Mouse (Mus musculus): ENCODE measurements around the gene Gstp1.
"Not testable (repeated sequence)": the region's sequence is repeated elsewhere in the genome, so short reads cannot be mapped to it uniquely, and the experiment has no call there.

Gene Gstp1

DNA sequence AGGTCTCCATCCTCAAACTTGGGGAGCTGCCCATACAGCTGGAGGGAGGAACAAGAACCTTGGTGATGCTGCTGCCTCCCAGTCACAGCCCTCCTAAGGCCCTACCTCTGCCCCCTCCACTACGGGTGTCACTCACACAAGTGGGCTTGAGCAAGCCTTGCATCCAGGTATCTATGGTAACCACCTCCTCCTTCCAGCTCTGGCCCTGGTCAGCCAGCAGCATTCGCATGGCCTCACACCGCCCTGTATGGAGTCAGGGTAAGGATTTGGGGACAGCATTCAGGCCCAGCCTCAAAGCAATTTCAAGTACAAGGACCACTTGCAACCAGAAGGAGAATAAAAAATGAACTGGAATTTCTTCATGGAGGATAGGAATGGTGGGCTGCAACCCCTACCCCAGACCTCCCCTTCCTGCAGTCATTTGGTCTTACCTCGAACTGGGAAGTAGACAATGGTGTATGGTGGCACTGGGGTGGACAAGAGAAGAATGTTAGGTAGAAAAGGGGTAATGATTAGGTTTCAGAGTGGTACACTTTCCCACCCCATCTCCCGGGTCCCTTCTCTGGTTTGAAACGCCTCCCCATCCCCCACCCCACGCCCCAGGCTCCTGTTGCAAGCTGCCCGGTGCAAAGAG is 514 bp downstream of the Gstp1 start:
- not testable (repeated sequence) for DNase-seq (ENCODE audit: low spot score in 2 of 2)

- DNase-seq (ENCODE audit: low spot score in 2 of 2), result no peak
Observed at GRCm38 (mm10) chr19:4036327-4037045, 1.3 kb downstream of the Gstp1 start.

GRCm38 (mm10) chr19:4033742-4034141 is 4.0 kb downstream of the Gstp1 start:
- DNase-seq (ENCODE audit: low spot score in 2 of 2), result no peak

DNA sequence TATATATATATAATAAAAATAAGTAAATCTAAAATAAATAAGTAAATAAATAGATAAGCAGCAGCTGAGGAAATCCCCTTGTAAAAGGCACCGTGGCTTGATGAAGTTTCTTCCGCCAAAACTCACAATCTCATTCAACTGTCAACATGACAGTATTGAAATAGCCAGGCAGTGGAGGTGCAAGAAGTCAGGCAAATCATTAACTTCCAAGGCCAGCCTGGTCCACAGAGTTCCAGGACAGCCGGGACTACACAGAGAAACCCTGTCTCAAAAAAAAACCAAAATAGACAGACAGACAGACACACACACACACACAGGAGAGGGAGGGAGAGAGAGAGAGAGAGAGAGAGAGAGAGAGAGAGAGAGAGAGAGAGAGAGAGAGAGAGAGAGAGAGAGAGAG is 4.5 kb downstream of the Gstp1 start:
- DNase-seq (ENCODE audit: low spot score in 2 of 2), result no peak

- no peak for DNase-seq (ENCODE audit: low spot score in 2 of 2)
Observed at GRCm38 (mm10) chr19:4032668-4033067, 5.1 kb downstream of the Gstp1 start.

DNA sequence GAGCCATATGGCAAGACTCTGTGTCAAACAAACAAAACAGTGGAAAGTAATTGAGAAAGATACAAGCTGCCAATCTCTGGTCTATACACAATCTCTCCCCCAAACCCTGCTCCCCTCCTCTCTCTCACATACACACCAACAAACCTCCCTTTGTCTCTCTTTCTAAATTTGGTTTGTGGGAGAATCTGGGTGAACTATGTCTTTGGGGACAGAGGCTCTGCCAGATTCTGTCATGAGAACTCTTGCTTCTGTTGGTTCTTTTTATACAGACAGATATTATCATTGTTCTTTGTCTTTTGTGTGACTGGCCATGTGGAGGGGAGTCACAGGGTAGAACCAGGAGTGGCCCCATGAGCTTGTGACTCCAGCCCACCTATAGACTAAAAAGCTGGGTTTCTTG is 10.2 kb downstream of the Gstp1 start:
- no peak for DNase-seq (ENCODE audit: low spot score in 2 of 2)

- no peak for DNase-seq (ENCODE audit: low spot score in 2 of 2)
Observed at GRCm38 (mm10) chr19:4023185-4023584, 14.6 kb downstream of the Gstp1 start.

DNA sequence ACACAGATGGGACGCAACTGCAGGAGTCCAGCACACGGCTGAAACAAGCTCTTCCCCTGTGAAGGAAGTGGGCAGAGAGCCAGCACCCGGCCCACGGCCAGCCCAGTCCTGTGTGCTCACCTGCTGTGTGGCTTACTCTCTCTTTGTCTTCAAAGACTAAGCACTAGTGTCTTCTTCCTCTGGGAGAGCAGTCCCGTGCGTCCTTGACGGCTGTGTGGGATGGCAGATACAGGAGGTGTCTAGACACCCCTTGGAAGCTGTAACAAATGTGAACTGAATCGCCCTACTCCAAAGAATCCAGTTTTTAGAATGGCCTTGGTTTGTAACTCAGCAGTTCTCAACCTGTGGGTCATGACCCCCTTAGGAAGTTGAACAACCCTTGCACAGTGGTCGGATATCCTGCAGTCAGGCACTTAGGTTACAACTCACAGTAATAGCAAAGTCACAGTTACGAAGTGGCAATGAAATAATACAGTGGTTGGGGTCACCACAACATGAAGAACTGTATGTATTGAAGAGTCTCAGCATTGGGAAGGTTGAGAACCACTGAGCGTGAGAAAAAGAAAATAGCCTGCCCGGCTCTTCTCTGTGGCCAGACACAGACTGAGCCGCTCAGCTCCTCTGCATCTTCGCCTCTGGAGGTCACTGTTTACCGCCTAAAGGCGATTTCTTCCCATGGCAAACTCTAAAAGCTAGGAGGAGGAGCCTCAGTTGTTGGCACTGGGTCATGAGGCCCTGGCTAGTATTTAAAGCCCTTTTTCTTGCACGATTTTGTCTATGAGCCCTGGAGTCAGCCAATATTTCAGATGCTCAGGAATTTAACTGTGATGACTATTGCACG is 18.8 kb downstream of the Gstp1 start:
- peak; percentile 62 to 68 for DNase-seq (ENCODE audit: low spot score in 2 of 2)

DNA sequence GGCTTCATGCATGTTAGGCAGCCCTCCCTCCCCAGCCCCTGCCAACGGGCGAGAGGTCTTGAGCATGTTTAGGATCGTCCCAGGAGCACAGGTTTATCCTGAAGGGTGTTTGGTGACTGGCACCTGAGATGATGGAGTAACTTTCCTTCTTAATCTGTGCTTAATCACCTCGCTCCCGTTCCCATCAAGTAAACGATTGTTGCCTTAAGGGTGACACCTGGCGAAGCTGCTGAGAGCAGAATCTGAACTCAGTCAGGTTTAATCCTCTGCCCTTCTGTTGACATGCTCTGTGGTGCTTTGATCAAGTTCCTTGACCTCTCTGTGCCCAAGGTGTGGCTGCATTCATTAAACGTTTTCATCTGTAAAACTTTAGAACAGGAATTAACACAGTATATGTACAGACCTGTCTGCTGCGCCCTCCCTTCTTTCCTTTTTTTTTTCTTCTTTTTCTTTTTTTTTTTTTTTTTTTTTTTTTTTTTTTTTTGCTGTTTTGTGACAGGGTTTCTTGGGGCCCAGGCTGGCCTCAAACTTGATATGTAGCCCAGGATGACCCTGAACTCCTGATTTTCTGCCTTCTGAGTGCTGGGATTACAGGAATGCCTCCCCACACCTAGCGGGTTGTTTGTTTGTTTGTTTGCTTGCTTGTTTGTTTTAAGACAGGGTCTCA is 19.7 kb downstream of the Gstp1 start:
- no peak for DNase-seq (ENCODE audit: low spot score in 2 of 2)

- DNase-seq (ENCODE audit: low spot score in 2 of 2), result no peak
Observed at GRCm38 (mm10) chr19:4015635-4016034, 22.1 kb downstream of the Gstp1 start.

GRCm38 (mm10) chr19:4014802-4015201 is 23.0 kb downstream of the Gstp1 start:
- DNase-seq (ENCODE audit: low spot score in 2 of 2), result no peak

DNA sequence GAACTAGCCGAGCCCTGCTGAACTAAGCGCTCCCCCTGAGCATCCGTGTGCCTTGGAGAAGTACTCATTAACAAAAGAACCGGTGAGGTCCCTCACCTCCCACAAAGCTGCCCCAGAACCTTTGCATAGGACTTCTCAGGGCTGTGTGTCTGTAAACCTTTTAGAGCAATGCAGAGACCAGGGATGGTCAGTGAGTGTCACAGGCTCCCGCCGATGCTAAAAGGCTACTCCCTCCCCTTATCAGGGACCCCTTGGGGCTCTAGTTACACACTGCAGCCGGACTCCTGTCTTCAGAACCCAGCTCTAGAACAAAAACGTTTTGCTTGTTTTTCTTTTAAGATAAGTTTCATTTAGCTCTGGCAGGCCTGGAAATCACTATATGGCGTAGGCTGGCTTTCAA is 24.7 kb downstream of the Gstp1 start:
- no peak for DNase-seq (ENCODE audit: low spot score in 2 of 2)

DNA sequence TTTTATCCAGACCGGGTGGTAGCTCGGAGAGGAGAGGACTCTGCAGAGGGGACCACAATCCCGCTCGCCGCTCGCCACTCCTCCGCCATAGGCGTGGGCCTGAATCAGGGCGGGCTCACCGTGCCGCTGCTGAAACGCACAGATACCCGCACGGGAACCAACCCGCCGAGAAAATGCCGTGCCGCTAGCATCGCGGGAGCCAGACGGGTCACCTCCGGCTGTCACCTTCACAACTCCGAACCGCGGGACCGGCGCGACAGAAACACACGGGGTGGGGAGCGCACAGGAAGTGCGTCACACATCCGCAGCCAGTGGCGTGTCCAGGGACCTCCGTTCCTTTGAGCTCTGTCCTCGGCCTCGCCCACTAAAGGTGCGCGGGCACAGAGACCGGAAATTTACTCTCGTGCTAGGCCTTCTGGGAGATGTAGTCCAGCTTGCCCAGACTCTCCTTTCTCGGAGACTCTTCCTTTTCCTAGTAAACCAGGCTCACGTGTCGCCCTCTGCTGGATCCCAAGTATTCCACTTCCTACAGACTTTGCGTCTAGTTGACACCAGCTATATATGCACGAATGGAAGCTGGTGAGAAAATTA is 25.3 kb downstream of the Gstp1 start, which contains the start of gene Ndufv1:
Ndufv1 (minus strand) TSS at position 375 of the 591 bp plus-strand sequence.
- DNase-seq (ENCODE audit: low spot score in 2 of 2), result peak; percentile 96 to 98

DNA sequence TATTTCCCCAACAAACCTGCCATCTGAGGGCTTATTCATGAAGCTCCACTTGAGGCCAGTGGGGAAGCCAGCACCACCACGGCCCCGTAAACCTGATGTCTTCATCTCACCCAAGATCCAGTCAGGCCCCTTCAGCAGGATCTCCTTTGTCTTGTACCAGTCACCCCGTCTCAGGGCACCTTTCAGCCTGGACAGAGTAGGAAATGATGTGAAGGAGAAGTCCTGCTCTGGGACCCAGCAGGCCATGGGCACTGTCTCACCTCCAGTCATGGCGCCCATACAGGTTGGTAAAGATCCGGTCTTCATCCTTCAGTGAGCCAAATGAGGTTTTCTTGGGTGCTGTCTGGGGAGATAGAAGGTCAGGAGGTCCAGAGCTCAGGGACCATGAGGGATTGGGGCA is 26.7 kb downstream of the Gstp1 start:
- DNase-seq (ENCODE audit: low spot score in 2 of 2), result no peak

DNA sequence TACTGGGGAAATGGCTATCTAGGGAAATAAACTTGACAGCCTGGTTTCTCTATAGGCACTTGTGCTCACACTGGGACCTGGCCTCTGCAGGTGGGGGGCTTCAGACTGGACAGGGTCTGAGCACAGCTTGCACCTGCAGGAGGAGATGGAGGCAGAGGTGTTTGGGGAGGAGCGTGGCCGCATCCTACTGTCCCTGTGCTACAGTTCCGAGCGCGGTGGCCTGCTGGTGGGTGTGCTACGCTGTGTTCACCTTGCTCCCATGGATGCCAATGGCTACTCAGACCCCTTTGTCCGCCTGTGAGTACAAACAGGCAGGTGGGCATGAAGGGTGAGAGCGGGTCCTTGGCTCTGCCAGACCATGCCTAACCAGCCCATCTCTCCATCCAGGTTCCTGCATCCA is 31.8 kb downstream of the Gstp1 start:
- no peak for DNase-seq (ENCODE audit: low spot score in 2 of 2)

DNA sequence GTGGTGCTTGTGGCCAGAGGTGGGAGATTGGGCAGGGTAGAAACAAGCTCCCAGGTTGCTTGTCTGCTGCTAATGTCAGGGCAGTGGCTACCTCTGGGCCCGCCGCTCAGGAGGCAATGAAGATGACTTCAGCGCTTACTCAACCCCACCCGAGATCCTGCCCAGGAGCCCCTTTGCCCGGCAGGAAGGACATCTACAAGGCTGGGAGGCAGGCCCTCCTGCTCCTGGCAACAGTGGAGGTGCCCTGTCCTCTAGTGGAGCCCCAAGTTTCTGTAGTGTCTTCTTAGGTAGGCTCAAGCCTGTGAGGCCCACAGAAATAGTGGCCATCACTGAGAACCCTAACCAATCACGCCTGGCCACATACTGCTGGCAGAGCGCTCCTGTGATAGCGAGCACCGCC is 32.7 kb downstream of the Gstp1 start:
- no peak for DNase-seq (ENCODE audit: low spot score in 2 of 2)

- DNase-seq (ENCODE audit: low spot score in 2 of 2), result no peak
Observed at GRCm38 (mm10) chr19:4004331-4004730, 33.5 kb downstream of the Gstp1 start.

DNA sequence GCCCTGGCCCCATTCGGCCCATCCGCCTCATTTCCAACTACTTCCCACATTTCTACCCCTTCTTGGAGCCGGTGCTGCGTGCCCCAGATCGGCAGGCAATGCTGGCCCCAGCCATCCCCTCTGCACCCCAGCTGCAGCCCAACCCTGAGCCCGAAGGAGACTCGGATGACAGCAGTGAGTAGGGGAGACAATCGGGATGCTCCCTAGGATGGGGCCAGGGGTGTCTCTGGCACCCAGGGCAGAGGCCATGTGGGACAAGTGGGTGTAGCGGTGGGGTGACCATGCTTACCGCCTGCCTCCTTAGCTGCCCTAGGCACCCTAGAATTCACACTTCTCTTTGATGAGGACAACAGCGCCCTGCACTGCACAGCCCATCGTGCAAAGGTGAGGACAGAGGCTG is 34.1 kb downstream of the Gstp1 start:
- no peak for DNase-seq (ENCODE audit: low spot score in 2 of 2)

DNA sequence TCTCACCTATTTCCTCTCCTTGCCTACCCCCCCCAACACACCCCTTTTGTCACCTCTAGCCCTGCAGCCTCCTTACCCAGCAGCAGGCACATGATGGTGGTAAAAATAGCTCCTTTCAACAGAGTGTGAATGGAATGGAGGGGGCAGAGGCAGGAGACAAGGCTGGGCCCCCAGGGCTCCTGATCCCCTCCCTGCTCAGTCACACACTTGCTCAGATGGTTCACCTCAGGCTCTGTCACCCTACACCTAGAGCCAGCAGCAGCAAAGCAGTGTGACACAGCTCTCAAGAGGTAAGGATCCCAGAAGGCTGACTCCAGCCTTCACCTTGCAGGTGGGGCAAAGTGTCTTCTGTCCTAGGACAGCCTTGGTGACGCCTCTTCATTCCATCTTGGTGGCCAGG is 34.7 kb downstream of the Gstp1 start, which contains the start of gene Doc2g:
Doc2g (plus strand) TSS at position 202 of the 400 bp plus-strand sequence.
- DNase-seq (ENCODE audit: low spot score in 2 of 2), result no peak

GRCm38 (mm10) chr19:4001752-4002151 is 36.0 kb downstream of the Gstp1 start:
- no peak for DNase-seq (ENCODE audit: low spot score in 2 of 2)

DNA sequence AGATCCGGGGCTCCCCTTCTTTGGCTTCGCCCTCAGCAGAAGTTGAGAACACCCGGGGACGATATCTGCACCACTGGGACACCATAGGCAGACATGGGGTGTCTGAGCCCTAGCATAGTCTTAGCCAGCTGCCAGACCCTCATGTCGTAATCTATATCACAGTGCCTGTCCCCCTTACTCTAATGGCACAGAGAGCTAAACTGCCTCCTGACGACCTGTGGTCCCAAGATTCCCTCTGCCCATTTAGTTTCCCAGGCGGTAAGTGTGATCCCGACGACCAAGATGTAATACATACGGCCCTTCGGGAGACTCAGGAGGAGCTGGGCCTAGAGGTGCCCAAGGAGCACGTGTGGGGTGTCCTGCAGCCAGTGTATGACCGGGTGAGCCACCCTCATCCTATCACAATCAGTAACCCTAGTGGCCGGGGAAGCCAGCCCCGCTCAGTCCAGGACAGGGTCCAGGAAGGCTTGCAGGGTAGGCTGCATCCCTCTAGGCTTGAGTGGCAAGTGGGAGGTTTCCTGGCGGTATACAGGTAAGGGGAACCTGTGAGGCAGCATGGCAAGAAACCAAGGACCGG is 36.7 kb downstream of the Gstp1 start:
- no peak for DNase-seq (ENCODE audit: low spot score in 2 of 2)
